Mouse (Mus musculus) ES-Bruce4 (cell line): ENCODE data around the gene Ctsl.

Source experiments
- CTCF ChIP-seq: IDR thresholded peaks from one replicate; pipeline ENCODE4 v1.8.1; 2011; ENCODE audit warnings: low read depth, low read length
- POLR2A ChIP-seq: IDR thresholded peaks from one replicate; pipeline ENCODE4 v1.8.1; 2011; ENCODE audit warnings: low read length; ENCODE audit not compliant: insufficient read depth

DNA sequence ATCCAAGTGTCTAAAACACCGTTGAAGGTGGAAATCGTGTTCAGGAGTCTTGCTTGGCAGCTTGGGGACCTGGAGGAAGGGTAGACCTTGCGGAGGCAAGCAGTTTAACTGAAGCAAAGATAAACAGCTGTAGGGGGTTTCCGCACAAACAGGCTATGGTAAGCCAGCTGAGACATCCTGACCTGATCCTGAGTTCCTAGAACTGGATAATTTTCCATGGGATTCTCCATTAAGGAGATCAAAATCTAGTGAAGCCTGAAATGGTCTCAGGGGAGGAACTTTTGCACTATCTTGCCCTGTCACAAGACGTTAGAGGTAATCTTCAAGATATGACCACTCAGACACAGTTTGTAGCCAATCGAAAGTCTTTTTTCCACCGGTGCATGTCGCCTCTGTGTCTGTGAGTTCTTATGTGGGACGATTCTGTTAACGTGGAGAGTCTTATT is 31.8 kb upstream of the Ctsl start:
- no peak for TF ChIP-seq CTCF
- no peak for TF ChIP-seq POLR2A
